ENCODE assay signal across 17 mouse cellular contexts in genomic region chr16:10945381-10946127, GRCm38 (mm10).
DNase-seq lines count a peak whose midpoint lies in the region; ATAC-seq and TF ChIP-seq lines count a peak whose summit lies in the region.
"Had no signal": no experiment of that assay in that cellular context is flagged by ENCODE, and none has a peak within 500 bp of the region (broad histone marks: within the 10 kb centered on the region; RNA-seq: fewer than 3 reads in every experiment).

No protein-coding gene starts in this region.

- no peak overlapping the region for H3K4me2 ChIP-seq in kidney, embryonic 15.5 days
- H3K4me2 ChIP-seq: forebrain, embryonic 13.5 days; liver, embryonic 13.5 days; midbrain, embryonic 15.5 days; neural tube, embryonic 13.5 days had no signal

- peak; percentile 33 for DNase-seq in left cerebral cortex, postnatal 4 days
- no peak for DNase-seq in left cerebral cortex, postnatal 10 days (ENCODE audit: extremely low spot score in 1 of 2, low spot score in 2 of 2)
- DNase-seq in Muller cell, postnatal 12 days (ENCODE audit: inconsistent ontology term): peak; percentile 53
- DNase-seq in neural tube, embryonic 10.5 days (ENCODE audit: extremely low spot score, low spot score): no peak
- DNase-seq: cerebellum, postnatal 36 days; heart, adult 18-20 months; layer of hippocampus, adult 9-11 months; liver, embryonic 13.5 days; lung, postnatal 14 days had no signal

- peak; percentile 74; the same call in 1 of the 2 replicates for ATAC-seq in monocyte, adult 5-6 weeks (replicated peaks; ENCODE audit: insufficient number of reproducible peaks, low FRiP score, low TSS enrichment, poor library complexity, severe bottlenecking)
- ATAC-seq in kidney, embryonic 15.5 days (replicated peaks; ENCODE audit: low FRiP score): no peak
- ATAC-seq: forebrain, embryonic 13.5 days; hindbrain, embryonic 16.5 days; midbrain, embryonic 15.5 days had no signal

- no peak for TF ChIP-seq POLR2A in bone marrow, adult 2 months (IDR thresholded peaks at IDR 0.05; ENCODE audit: borderline replicate concordance, control insufficient read depth, low read depth, low read length)

- no peak for TF ChIP-seq CTCF in bone marrow, adult 2 months (IDR thresholded peaks at IDR 0.05; ENCODE audit: control insufficient read depth, insufficient read depth, low read length)

- no peaks in the 10 kb centered on the region for H3K27me3 ChIP-seq in kidney, embryonic 15.5 days
- H3K27me3 ChIP-seq: forebrain, embryonic 13.5 days; liver, embryonic 13.5 days; midbrain, embryonic 15.5 days; neural tube, embryonic 13.5 days had no signal

- H3K27ac ChIP-seq in bone marrow, adult 2 months (ENCODE audit: control insufficient read depth, insufficient read depth, low read depth, low read length, poor library complexity): peak overlapping the region; percentile 22; the same call in 1 of the 2 replicates
- no peak overlapping the region for H3K27ac ChIP-seq in kidney, embryonic 15.5 days
- H3K27ac ChIP-seq: forebrain, embryonic 13.5 days; kidney, postnatal 0 days; liver, embryonic 13.5 days; midbrain, embryonic 15.5 days; neural tube, embryonic 13.5 days had no signal

- H3K4me1 ChIP-seq in bone marrow, adult 2 months (ENCODE audit: control insufficient read depth, insufficient read depth, low read length): peaks cover 3% of the 10 kb centered on the region
- no peaks in the 10 kb centered on the region for H3K4me1 ChIP-seq in kidney, embryonic 15.5 days
- H3K4me1 ChIP-seq: liver, embryonic 13.5 days; midbrain, embryonic 15.5 days; neural tube, embryonic 13.5 days had no signal

- no peaks in the 10 kb centered on the region for H3K9me3 ChIP-seq in kidney, embryonic 15.5 days (replicated peaks)
- H3K9me3 ChIP-seq: forebrain, embryonic 13.5 days; liver, embryonic 13.5 days; midbrain, embryonic 15.5 days; neural tube, embryonic 13.5 days had no signal

- intact Hi-C loops in left cerebral cortex, postnatal 4 days (cut with DNase I): no loop called here
- intact Hi-C loops in left cerebral cortex, postnatal 10 days (cut with DNase I): no loop called here

- no peak overlapping the region for H3K9ac ChIP-seq in kidney, embryonic 15.5 days
- H3K9ac ChIP-seq: forebrain, embryonic 13.5 days; liver, embryonic 13.5 days; midbrain, embryonic 15.5 days; neural tube, embryonic 13.5 days had no signal

- WGBS in bone marrow, adult 2 months: 29% methylated on average over 7 of the region's 7 CpGs
- 79% methylated on average over 7 of the region's 7 CpGs for WGBS in kidney, embryonic 15.5 days

- no peaks in the 10 kb centered on the region for H3K36me3 ChIP-seq in kidney, embryonic 15.5 days
- H3K36me3 ChIP-seq: liver, embryonic 13.5 days; midbrain, embryonic 15.5 days; neural tube, embryonic 13.5 days had no signal

- H3K4me3 ChIP-seq in bone marrow, adult 2 months (replicated peaks; ENCODE audit: control insufficient read depth, low read depth, low read length): no peak overlapping the region
- H3K4me3 ChIP-seq in kidney, embryonic 15.5 days (replicated peaks): no peak overlapping the region
- H3K4me3 ChIP-seq: forebrain, embryonic 13.5 days; liver, embryonic 13.5 days; midbrain, embryonic 15.5 days; neural tube, embryonic 13.5 days had no signal

Comparison
In these comparisons a context has a peak if more than half of its experiments do, and no peak if none do; other contexts are left out.
1. DNase-seq: peak in left cerebral cortex, postnatal 4 days (single experiment) and Muller cell, postnatal 12 days (single experiment); none in left cerebral cortex, postnatal 10 days (0 of 2) and neural tube, embryonic 10.5 days (single experiment).